Mouse (Mus musculus) MEL (cell line): ENCODE measurements around the gene Ifi27l2a. TPM values are rescaled to one million over a fixed set of nuclear protein-coding genes. Genes with fewer than 3 reads are reported as not detected.
"Not testable (repeated sequence)": the region's sequence is repeated elsewhere in the genome, so short reads cannot be mapped to it uniquely, and the experiment has no call there.

ENCODE experiments used
- DNase-seq: peaks from one replicate; pipeline ENCODE4 v3.0.0; 2011; ENCODE audit warnings: low read depth, low spot score
- H3K27ac ChIP-seq: 2 replicates; pipeline ENCODE4 v1.5.1; 2012; ENCODE audit warnings: low read depth, mild to moderate bottlenecking, control low read depth, low read length, moderate library complexity; ENCODE audit not compliant: control insufficient read depth
- H3K27me3 ChIP-seq, 2 experiments: fragments of 150-350 bp in 1 of 2; sonication (generic) in 1 of 2; 2 replicates each; pipeline ENCODE4 v1.6.1; 2012; ENCODE audit warnings: low read length in 2 of 2, mild to moderate bottlenecking in 2 of 2, improper control_type of control experiment in 1 of 2, moderate library complexity in 1 of 2; ENCODE audit not compliant: insufficient read depth in 2 of 2, control insufficient read depth in 1 of 2
- H3K36me3 ChIP-seq, 2 experiments: 2 replicates each; pipeline ENCODE4 v1.6.1; 2012 to 2014; ENCODE audit warnings: low read length in 2 of 2, improper control_type of control experiment in 1 of 2, inconsistent platforms in 1 of 2, mild to moderate bottlenecking in 1 of 2; ENCODE audit not compliant: insufficient read depth in 2 of 2, control insufficient read depth in 1 of 2
- H3K4me1 ChIP-seq, 2 experiments: fragments of 150-350 bp in 1 of 2; sonication (generic) in 1 of 2; 2 replicates each; pipeline ENCODE4 v1.6.1; 2012; ENCODE audit warnings: low read length in 2 of 2, improper control_type of control experiment in 1 of 2, mild to moderate bottlenecking in 1 of 2; ENCODE audit not compliant: insufficient read depth in 2 of 2, control insufficient read depth in 1 of 2
- H3K4me3 ChIP-seq, 2 experiments: fragments of 150-350 bp in 1 of 2; sonication (generic) in 1 of 2; 2 replicates each; pipeline ENCODE4 v1.5.1; 2012; ENCODE audit warnings: low read depth in 2 of 2, low read length in 2 of 2, mild to moderate bottlenecking in 2 of 2, moderate library complexity in 2 of 2, control low read depth in 1 of 2, improper control_type of control experiment in 1 of 2; ENCODE audit not compliant: control insufficient read depth in 1 of 2, insufficient read depth in 1 of 2
- H3K79me2 ChIP-seq: 2 replicates; pipeline ENCODE4 v1.6.1; 2012; ENCODE audit warnings: mild to moderate bottlenecking, low read length, moderate library complexity; ENCODE audit not compliant: control insufficient read depth, poor library complexity, insufficient read depth
- H3K9ac ChIP-seq: 2 replicates; pipeline ENCODE4 v1.6.1; 2012; ENCODE audit warnings: low read depth, mild to moderate bottlenecking, control low read depth, low read length, moderate library complexity; ENCODE audit not compliant: control insufficient read depth, poor library complexity, severe bottlenecking
- H3K9me3 ChIP-seq: fragments of 150-350 bp; sonication (generic); replicated peaks from 2 replicates; pipeline ENCODE4 v1.6.1; 2012; ENCODE audit warnings: mild to moderate bottlenecking, low read length, improper control_type of control experiment, moderate library complexity; ENCODE audit not compliant: insufficient read depth
- CHD1 ChIP-seq: IDR thresholded peaks from 2 replicates; pipeline ENCODE4 v1.6.1; 2012; ENCODE audit warnings: low read depth, mild to moderate bottlenecking, inconsistent platforms, low read length, improper control_type of control experiment
- CHD2 ChIP-seq: IDR thresholded peaks from 2 replicates; pipeline ENCODE4 v1.6.1; 2011; ENCODE audit warnings: low read length, improper control_type of control experiment
- CTCF ChIP-seq, 3 experiments: IDR thresholded peaks in 2 of 3; conservative IDR thresholded peaks in 1 of 3; 2 replicates each; pipeline ENCODE4 v1.5.1; 2011 to 2012; ENCODE audit warnings: low read length in 3 of 3, low read depth in 2 of 3, mild to moderate bottlenecking in 2 of 3, improper control_type of control experiment in 1 of 3, inconsistent platforms in 1 of 3, mixed read lengths in 1 of 3, moderate library complexity in 1 of 3; ENCODE audit not compliant: control insufficient read depth in 1 of 3, insufficient read depth in 1 of 3, poor library complexity in 1 of 3, severe bottlenecking in 1 of 3
- E2F4 ChIP-seq: IDR thresholded peaks from 2 replicates; pipeline ENCODE4 v1.6.1; 2011; ENCODE audit warnings: low read depth, low read length, improper control_type of control experiment, borderline replicate concordance
- EP300 ChIP-seq, 2 experiments: IDR thresholded peaks; 2 replicates each; pipeline ENCODE4 v1.6.1; 2011; ENCODE audit warnings: improper control_type of control experiment in 2 of 2, low read length in 2 of 2, low read depth in 1 of 2, mild to moderate bottlenecking in 1 of 2
- GATA1 ChIP-seq: IDR thresholded peaks from 2 replicates; pipeline ENCODE4 v1.6.1; 2011; ENCODE audit warnings: low read depth, low read length, improper control_type of control experiment
- MAFK ChIP-seq: IDR thresholded peaks from 2 replicates; pipeline ENCODE4 v1.6.1; 2011; ENCODE audit warnings: low read depth, mild to moderate bottlenecking, low read length, improper control_type of control experiment, borderline replicate concordance
- MAZ ChIP-seq: IDR thresholded peaks from 2 replicates; pipeline ENCODE4 v1.6.1; 2012; ENCODE audit warnings: low read depth, mild to moderate bottlenecking, inconsistent platforms, low read length, improper control_type of control experiment
- MEF2A ChIP-seq: IDR thresholded peaks from 2 replicates; pipeline ENCODE4 v1.6.1; 2014; ENCODE audit warnings: low read depth, mild to moderate bottlenecking, inconsistent platforms, low read length, improper control_type of control experiment; ENCODE audit not compliant: poor library complexity, insufficient replicate concordance, severe bottlenecking; ENCODE audit errors: extremely low read depth
- POLR2AphosphoS5 ChIP-seq: IDR thresholded peaks from 2 replicates; pipeline ENCODE4 v1.6.1; 2012; ENCODE audit warnings: low read depth, borderline replicate concordance, mild to moderate bottlenecking, inconsistent platforms, low read length, moderate library complexity, mixed read lengths
- RCOR1 ChIP-seq: IDR thresholded peaks from 2 replicates; pipeline ENCODE4 v1.6.1; 2012; ENCODE audit warnings: low read depth, mild to moderate bottlenecking, inconsistent platforms, low read length, improper control_type of control experiment
- SMC3 ChIP-seq: IDR thresholded peaks from 2 replicates; pipeline ENCODE4 v1.6.1; 2011; ENCODE audit warnings: low read depth, low read length, improper control_type of control experiment
- TAL1 ChIP-seq: IDR thresholded peaks from 2 replicates; pipeline ENCODE4 v1.6.1; 2012; ENCODE audit warnings: mild to moderate bottlenecking, inconsistent platforms, low read length, moderate library complexity, mixed read lengths
- TBP ChIP-seq: IDR thresholded peaks from 2 replicates; pipeline ENCODE4 v1.8.0; 2011; ENCODE audit warnings: low read depth, low read length, improper control_type of control experiment
- UBTF ChIP-seq: IDR thresholded peaks from 2 replicates; pipeline ENCODE4 v1.6.1; 2012; ENCODE audit warnings: low read depth, mild to moderate bottlenecking, inconsistent platforms, low read length, improper control_type of control experiment, moderate library complexity, borderline replicate concordance; ENCODE audit not compliant: insufficient read depth
- USF2 ChIP-seq, 2 experiments: IDR thresholded peaks; 2 replicates each; pipeline ENCODE4 v1.6.1; 2011 to 2012; ENCODE audit warnings: improper control_type of control experiment in 2 of 2, low read length in 2 of 2, borderline replicate concordance in 1 of 2, inconsistent platforms in 1 of 2, low read depth in 1 of 2, mild to moderate bottlenecking in 1 of 2; ENCODE audit not compliant: insufficient read depth in 1 of 2
- ZC3H11A ChIP-seq: IDR thresholded peaks from 2 replicates; pipeline ENCODE4 v1.6.1; 2012; ENCODE audit warnings: low read depth, mild to moderate bottlenecking, inconsistent platforms, low read length, improper control_type of control experiment
- ZKSCAN1 ChIP-seq: IDR thresholded peaks from 2 replicates; pipeline ENCODE4 v1.6.1; 2012; ENCODE audit warnings: low read depth, mild to moderate bottlenecking, inconsistent platforms, low read length, improper control_type of control experiment, moderate library complexity
- polyA plus RNA-seq, 2 experiments: library from polyadenylated mRNA; stranded (reverse) in 1 of 2; unstranded in 1 of 2; fragments of >175 nt in 1 of 2; fragments of >200 nt in 1 of 2; gene quantifications; 2 replicates each; pipeline versions ENCODE4 v1.2.1 to v1.2.4; 2012; ENCODE audit warnings: low replicate concordance in 2 of 2, low read depth in 1 of 2; ENCODE audit not compliant: insufficient read length in 2 of 2, insufficient read depth in 1 of 2, missing spikeins in 1 of 2
- total RNA-seq: library from RNA; depleted of rRNA; stranded (reverse); fragments of 300-350 nt; gene quantifications from 2 replicates; pipeline ENCODE4 v1.2.3, GENCODE M21; 2012

Gene Ifi27l2a
- total and polyA plus RNA-seq, 3 experiments, result 3.2 to 3.5 TPM; not detected in 1

GRCm38 (mm10) chr12:103445060-103445459 is 1.6 kb upstream of the Ifi27l2a start:
- Histone ChIP-seq H3K9me3 (no peaks in the 10 kb centered on the region), H3K36me3 (no peaks in the 10 kb centered on the region), H3K4me3 (no peak overlapping the region), H3K9ac (no peak overlapping the region), H3K27ac (no peak overlapping the region), H3K79me2 (no peaks in the 10 kb centered on the region), H3K4me1 (peaks cover 0 to 4% of the 10 kb centered on the region in 2 experiments; a peak in 2 of 4 replicates), H3K27me3 (no peaks in the 10 kb centered on the region; a peak in 1 of 4 replicates)
- no peak for DNase-seq
- no peak for TF ChIP-seq MAZ
- no peak for TF ChIP-seq UBTF
- no peak for TF ChIP-seq RCOR1
- no peak for TF ChIP-seq CHD2
- no peak for TF ChIP-seq ZKSCAN1
- no peak for TF ChIP-seq SMC3
- no peak for TF ChIP-seq GATA1
- no peak for TF ChIP-seq POLR2AphosphoS5
- no peak for TF ChIP-seq TBP
- TF ChIP-seq ZC3H11A, result no peak
- no peak for TF ChIP-seq CTCF (IDR thresholded peaks at IDR 0.05 in 2 of 3, conservative IDR thresholded peaks at IDR 0.05 in 1 of 3; ENCODE audit: control insufficient read depth in 1 of 3, insufficient read depth in 1 of 3, low read depth in 2 of 3, low read length in 3 of 3, poor library complexity in 1 of 3, severe bottlenecking in 1 of 3)
- no peak for TF ChIP-seq EP300 (IDR thresholded peaks at IDR 0.05; ENCODE audit: low read depth in 1 of 2, low read length in 2 of 2)
- no peak for TF ChIP-seq E2F4
- TF ChIP-seq MAFK, result no peak
- no peak for TF ChIP-seq USF2 (IDR thresholded peaks at IDR 0.05; ENCODE audit: borderline replicate concordance in 1 of 2, insufficient read depth in 1 of 2, low read depth in 1 of 2, low read length in 2 of 2)
- TF ChIP-seq CHD1, result no peak
- TF ChIP-seq MEF2A, result no peak
- no peak for TF ChIP-seq TAL1

- not testable (repeated sequence) for H3K4me3 ChIP-seq, DNase-seq
Measured at GRCm38 (mm10) chr12:103444261-103444660, 781 bp upstream of the Ifi27l2a start.

More at GRCm38 (mm10) chr12:103444261-103444660, 781 bp upstream of the Ifi27l2a start:
- H3K27me3 ChIP-seq, H3K36me3 ChIP-seq, H3K79me2 ChIP-seq, H3K27ac ChIP-seq, H3K9ac ChIP-seq, H3K4me1 ChIP-seq, H3K9me3 ChIP-seq: not testable (repeated sequence)
